Mouse (Mus musculus) neural tube, embryonic 14.5 days (tissue): ENCODE data around the gene Calcrl. TPM values are rescaled to one million over a fixed set of nuclear protein-coding genes. Genes with fewer than 3 reads are reported as not detected.

Experiments
- ATAC-seq: fragments of 200-750 bp; cut with Nextera tagmentation; 2 replicates; pipeline ENCODE4 v1.8.0; 2017; ENCODE audit warnings: low read depth, mild to moderate bottlenecking, moderate TSS enrichment, moderate library complexity
- H3K27ac ChIP-seq: fragments of 300-500 bp; sonication (generic); 2 replicates; pipeline ENCODE4 v1.5.1; 2014; ENCODE audit warnings: low read depth, mild to moderate bottlenecking, control low read depth, low read length, moderate library complexity, mixed read lengths
- H3K27me3 ChIP-seq: fragments of 300-500 bp; sonication (generic); 2 replicates; pipeline ENCODE4 v1.6.1; 2014; ENCODE audit warnings: low read length; ENCODE audit not compliant: control insufficient read depth, insufficient read depth
- H3K36me3 ChIP-seq: fragments of 300-500 bp; sonication (generic); 2 replicates; pipeline ENCODE4 v1.6.1; 2014; ENCODE audit warnings: low read length, mixed read lengths; ENCODE audit not compliant: control insufficient read depth, insufficient read depth
- H3K4me1 ChIP-seq: fragments of 300-500 bp; sonication (generic); 2 replicates; pipeline ENCODE4 v1.6.1; 2014; ENCODE audit warnings: low read length; ENCODE audit not compliant: control insufficient read depth, insufficient read depth
- H3K4me2 ChIP-seq: fragments of 300-500 bp; sonication (generic); 2 replicates; pipeline ENCODE4 v1.6.1; 2014; ENCODE audit warnings: mild to moderate bottlenecking, low read depth, low read length, control low read depth
- H3K4me3 ChIP-seq: fragments of 300-500 bp; sonication (generic); 2 replicates; pipeline ENCODE4 v1.5.1; 2014; ENCODE audit warnings: low read depth, low read length, control low read depth, mixed read lengths
- H3K9ac ChIP-seq: fragments of 300-500 bp; sonication (generic); replicated peaks from 2 replicates; pipeline ENCODE4 v1.6.1; 2014; ENCODE audit warnings: low read depth, mild to moderate bottlenecking, control low read depth, low read length, mixed read lengths
- H3K9me3 ChIP-seq: fragments of 300-500 bp; sonication (generic); 2 replicates; pipeline ENCODE4 v1.6.1; 2016; ENCODE audit warnings: low read length; ENCODE audit not compliant: control insufficient read depth
- WGBS: fragments of 180-500 bp; shearing (Covaris S2); extraction: QIAGEN DNeasy Blood & Tissue Kit; methylation state at CpG from one replicate; pipeline ENCODE4 v1.1.7; 2014; 5-methylcytosine and 5-hydroxymethylcytosine counted together
- polyA plus RNA-seq: library from polyadenylated mRNA; unstranded; fragments of >200 nt; fragmentation: Nextera tagmentation; extraction: Ambion mirVana; gene quantifications from 2 replicates; pipeline ENCODE4 v1.2.1, GENCODE M21; 2014

The Calcrl gene
- polyA plus RNA-seq, 1 experiment from 2014 or later: 28.4 TPM

DNA sequence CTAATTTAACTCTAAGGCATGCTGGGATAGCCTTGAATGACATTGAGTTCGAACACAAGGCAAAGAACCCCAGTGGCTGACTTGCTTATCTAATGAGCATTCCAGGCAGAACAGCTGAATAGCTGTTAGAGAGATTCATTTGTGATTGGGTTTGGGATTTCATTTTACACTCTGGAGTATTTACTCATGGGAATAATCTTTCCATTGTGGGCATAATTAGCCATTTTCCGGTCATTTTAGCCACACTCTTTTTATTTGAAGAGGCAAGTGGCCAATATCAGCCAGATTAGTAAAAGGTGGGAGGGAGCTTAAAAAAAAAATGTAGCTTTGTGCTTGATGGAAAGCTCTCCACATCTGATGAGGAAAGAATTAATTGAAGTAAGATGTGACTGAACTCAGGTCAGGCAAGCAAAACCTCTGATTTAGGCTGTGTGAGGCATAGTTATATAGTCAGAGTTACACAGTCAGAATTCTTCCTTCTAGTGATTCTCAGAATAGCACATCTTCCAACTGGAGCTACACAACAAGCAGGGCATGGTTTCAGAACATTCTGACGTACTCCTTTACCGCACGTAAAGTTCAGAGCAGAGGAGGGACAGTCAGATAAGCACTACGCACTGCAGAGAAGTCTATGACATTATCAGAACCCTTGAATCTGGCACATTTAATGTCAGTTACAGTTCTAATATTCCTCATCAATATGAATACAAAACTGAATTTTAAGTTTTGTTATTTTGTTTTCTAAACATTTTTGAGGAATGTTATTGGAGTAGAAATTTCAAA is 40.1 kb downstream of the Calcrl start:
- Histone ChIP-seq H3K4me1 (no peaks in the 10 kb centered on the region), H3K9ac (no peak overlapping the region), H3K36me3 (no peaks in the 10 kb centered on the region), H3K27me3 (no peaks in the 10 kb centered on the region), H3K9me3 (no peaks in the 10 kb centered on the region), H3K27ac (no peak overlapping the region), H3K4me3 (no peak overlapping the region), H3K4me2 (no peak overlapping the region)
- no peak for ATAC-seq
- WGBS: 76% methylated on average over 6 of the region's 6 CpGs

DNA sequence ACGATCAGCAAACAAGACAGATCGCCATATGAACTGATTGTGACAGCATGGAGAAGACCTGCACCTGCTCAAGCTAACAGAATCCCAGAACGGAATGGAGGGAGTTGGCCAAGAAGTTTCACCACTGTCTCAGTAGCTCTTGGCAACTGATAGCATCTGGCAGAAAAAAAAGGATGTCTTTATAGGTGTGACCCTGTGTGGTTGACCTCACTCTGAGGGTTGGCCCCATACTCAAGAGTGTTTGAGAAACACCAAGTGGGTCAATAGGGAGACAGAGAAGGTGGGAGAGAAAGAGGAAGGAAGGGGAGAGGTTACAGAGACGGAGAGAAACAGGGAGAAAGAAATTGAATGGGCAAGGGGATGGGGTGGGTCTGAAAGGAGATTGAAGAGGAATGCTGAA is 41.4 kb downstream of the Calcrl start:
- H3K4me2 ChIP-seq: no peak overlapping the region
- H3K36me3 ChIP-seq: no peaks in the 10 kb centered on the region
- no peaks in the 10 kb centered on the region for H3K4me1 ChIP-seq
- no peak overlapping the region for H3K27ac ChIP-seq
- H3K4me3 ChIP-seq: no peak overlapping the region
- no peaks in the 10 kb centered on the region for H3K9me3 ChIP-seq
- ATAC-seq: no peak
- 79% methylated on average over 4 of the region's 4 CpGs for WGBS
- H3K9ac ChIP-seq: no peak overlapping the region
- no peaks in the 10 kb centered on the region for H3K27me3 ChIP-seq

DNA sequence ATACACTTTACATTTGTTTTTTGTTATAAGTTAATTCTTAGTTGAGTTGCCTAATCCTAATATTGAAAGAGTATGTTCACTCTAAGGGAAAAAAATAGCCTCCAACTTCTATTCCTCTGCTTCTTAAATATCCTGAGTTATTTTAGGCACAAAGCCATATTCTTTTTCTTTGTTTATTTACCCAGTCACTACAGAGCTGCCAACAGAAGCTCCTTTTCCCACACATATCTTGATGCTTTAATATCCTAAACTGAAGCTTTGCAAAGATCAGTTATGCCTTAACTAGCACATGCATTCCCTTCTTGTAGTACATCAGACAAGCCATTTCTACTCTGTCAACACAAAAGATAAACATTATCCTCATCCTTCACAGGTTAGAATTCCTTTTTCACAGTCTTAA is 42.7 kb downstream of the Calcrl start:
- Histone ChIP-seq H3K9ac (no peak overlapping the region), H3K9me3 (no peaks in the 10 kb centered on the region), H3K4me1 (no peaks in the 10 kb centered on the region), H3K27ac (no peak overlapping the region), H3K4me2 (no peak overlapping the region), H3K4me3 (no peak overlapping the region), H3K36me3 (no peaks in the 10 kb centered on the region), H3K27me3 (no peaks in the 10 kb centered on the region)
- ATAC-seq: no peak

DNA sequence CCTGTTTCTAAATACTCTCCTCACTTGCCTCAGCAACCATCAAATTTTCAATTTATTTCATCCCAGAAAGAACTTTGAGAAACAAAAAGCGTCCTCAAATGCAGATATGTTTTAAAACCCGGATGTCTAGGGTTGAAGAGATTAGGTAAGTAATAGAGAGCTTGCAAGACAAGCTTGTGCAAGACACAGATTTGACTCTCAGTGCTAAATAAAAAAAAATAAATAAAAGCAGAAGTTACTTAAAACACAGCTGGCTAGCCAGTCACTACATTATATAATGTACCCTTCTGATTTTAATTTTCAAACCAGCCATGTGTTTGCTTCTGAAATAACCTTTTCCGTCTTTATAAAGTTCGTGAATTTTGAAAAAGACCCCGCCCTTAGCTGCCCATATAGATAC is 43.2 kb downstream of the Calcrl start:
- no peak overlapping the region for H3K27ac ChIP-seq
- H3K4me2 ChIP-seq: no peak overlapping the region
- no peaks in the 10 kb centered on the region for H3K27me3 ChIP-seq
- H3K4me3 ChIP-seq: no peak overlapping the region
- ATAC-seq: no peak
- H3K4me1 ChIP-seq: no peaks in the 10 kb centered on the region
- no peaks in the 10 kb centered on the region for H3K36me3 ChIP-seq
- H3K9ac ChIP-seq: no peak overlapping the region
- WGBS: 95% methylated on average over 5 of the region's 5 CpGs
- no peaks in the 10 kb centered on the region for H3K9me3 ChIP-seq

DNA sequence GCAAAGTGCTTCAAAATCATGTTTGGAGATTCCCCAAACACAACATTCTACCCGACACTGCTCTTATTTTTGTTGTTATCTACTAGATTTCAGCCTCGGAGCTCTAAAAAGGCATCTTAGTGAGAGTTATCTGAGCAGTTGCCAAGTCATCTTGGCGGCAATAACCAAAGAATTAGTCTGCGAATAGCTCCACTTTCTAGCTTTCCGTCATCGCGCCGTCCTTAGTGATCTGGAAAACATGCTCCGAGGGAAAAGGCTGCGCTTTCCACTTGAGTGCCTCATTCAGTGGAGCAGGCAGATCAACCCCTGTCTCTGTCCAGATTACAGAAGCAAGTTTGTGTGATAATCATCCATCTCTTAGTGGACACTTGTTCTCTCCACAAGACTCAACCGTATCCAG is 44.4 kb downstream of the Calcrl start:
- Histone ChIP-seq H3K27me3 (no peaks in the 10 kb centered on the region), H3K9ac (no peak overlapping the region), H3K4me1 (no peaks in the 10 kb centered on the region), H3K36me3 (no peaks in the 10 kb centered on the region), H3K9me3 (no peaks in the 10 kb centered on the region), H3K4me3 (no peak overlapping the region), H3K27ac (no peak overlapping the region), H3K4me2 (no peak overlapping the region)
- WGBS: 68% methylated on average over 11 of the region's 11 CpGs
- no peak for ATAC-seq

DNA sequence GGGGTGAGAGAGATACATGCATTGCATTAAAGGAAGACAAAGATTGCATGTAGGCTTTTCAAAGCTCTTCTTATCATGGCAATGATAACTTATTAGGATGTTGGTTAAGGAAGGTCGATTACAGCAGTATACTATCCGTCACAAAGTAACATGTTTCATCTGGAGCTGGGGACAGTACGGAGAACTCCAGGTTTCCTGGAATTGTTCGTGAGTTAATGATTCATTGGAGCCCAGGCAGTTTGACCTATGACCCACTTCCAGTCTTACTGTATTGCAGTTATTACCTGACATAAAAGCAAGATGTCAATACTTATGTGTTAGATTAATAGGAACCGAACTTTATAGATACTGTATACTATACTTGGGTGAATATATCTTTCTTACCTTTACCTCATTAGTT is 46.5 kb downstream of the Calcrl start:
- Histone ChIP-seq H3K9me3 (no peaks in the 10 kb centered on the region), H3K4me1 (no peaks in the 10 kb centered on the region), H3K27ac (no peak overlapping the region), H3K9ac (no peak overlapping the region), H3K27me3 (no peaks in the 10 kb centered on the region), H3K4me3 (no peak overlapping the region), H3K36me3 (no peaks in the 10 kb centered on the region), H3K4me2 (no peak overlapping the region)
- WGBS: 86% methylated on average over 5 of the region's 5 CpGs
- no peak for ATAC-seq

DNA sequence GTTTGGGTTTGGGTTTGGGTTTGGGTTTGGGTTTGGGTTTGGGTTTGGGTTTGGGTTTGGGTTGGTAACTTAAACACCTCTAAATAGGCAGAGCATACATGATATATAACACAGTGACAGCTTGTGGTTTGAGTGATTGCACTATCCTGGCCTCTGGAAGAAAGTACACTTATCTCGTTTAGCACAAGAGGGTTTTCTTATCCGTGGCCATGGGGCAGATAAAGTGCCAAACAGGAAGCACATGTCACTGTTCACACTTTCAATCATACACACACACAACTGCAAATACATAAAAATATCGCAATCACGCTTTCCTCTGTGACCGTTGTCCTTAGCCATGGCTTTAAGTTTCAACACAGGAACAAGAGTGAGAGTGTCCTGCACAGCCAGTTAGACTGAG is 56.0 kb downstream of the Calcrl start:
- Histone ChIP-seq H3K36me3 (no peaks in the 10 kb centered on the region), H3K27ac (no peak overlapping the region), H3K27me3 (no peaks in the 10 kb centered on the region), H3K9me3 (no peaks in the 10 kb centered on the region), H3K4me3 (no peak overlapping the region), H3K4me1 (no peaks in the 10 kb centered on the region), H3K9ac (no peak overlapping the region), H3K4me2 (no peak overlapping the region)
- no peak for ATAC-seq
- WGBS: 82% methylated on average over 5 of the region's 5 CpGs

DNA sequence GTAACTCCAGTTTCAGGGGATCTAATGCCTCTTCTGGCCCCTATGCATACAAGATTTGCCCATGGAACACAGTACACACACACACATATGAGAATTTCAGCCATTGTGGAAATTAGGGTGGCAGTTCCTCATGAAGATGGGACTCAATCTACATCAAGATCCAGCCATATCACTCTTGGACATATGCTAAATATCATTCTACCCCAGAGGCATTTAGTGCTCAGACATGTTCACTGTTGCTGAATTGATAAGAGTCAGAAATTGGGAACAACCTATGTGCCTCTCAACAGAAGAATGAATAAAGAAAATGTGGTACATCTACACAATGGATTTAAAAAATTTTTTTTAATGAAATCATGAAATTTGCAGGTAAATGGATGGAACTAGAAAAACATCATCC is 58.5 kb downstream of the Calcrl start:
- no peak overlapping the region for H3K9ac ChIP-seq
- no peaks in the 10 kb centered on the region for H3K9me3 ChIP-seq
- no peaks in the 10 kb centered on the region for H3K4me1 ChIP-seq
- no peak overlapping the region for H3K27ac ChIP-seq
- H3K27me3 ChIP-seq: no peaks in the 10 kb centered on the region
- no peak overlapping the region for H3K4me2 ChIP-seq
- H3K4me3 ChIP-seq: no peak overlapping the region
- ATAC-seq: no peak
- no peaks in the 10 kb centered on the region for H3K36me3 ChIP-seq

DNA sequence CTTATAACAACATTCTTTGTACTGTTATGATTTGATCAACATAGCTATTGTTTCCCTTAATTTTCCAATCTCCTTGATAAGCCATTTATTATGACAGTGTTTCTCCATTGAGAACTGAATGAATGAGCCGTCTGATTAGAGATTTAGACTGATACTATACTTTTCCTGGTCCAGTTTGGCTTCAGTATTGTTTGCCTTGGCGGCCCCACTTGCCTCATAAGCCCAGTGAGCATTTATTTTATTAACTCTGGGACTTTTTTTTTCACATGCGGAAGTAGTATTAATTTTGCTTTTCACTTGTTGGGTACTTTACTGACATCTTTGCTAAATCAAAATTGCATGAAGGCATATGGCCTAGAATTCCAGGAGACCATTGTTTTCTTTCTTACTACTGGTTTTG is 59.9 kb downstream of the Calcrl start:
- WGBS: 89% methylated on average over 3 of the region's 3 CpGs
- no peak overlapping the region for H3K27ac ChIP-seq
- no peak overlapping the region for H3K9ac ChIP-seq
- no peak for ATAC-seq
- H3K4me3 ChIP-seq: no peak overlapping the region
- no peaks in the 10 kb centered on the region for H3K27me3 ChIP-seq
- H3K4me1 ChIP-seq: no peaks in the 10 kb centered on the region
- no peak overlapping the region for H3K4me2 ChIP-seq
- H3K9me3 ChIP-seq: no peaks in the 10 kb centered on the region
- no peaks in the 10 kb centered on the region for H3K36me3 ChIP-seq
